Mouse (Mus musculus) heart, embryonic 11.5 days (tissue): ENCODE measurements around the gene Rffl. TPM values are rescaled to one million over a fixed set of nuclear protein-coding genes. Genes with fewer than 3 reads are reported as not detected.

Experiments
- ATAC-seq: fragments of 200-750 bp; cut with Nextera tagmentation; replicated peaks from 2 replicates; pipeline ENCODE4 v1.8.0; 2017; ENCODE audit warnings: moderate library complexity; ENCODE audit not compliant: insufficient number of reproducible peaks, low FRiP score, low TSS enrichment
- H3K27ac ChIP-seq: fragments of 300-500 bp; sonication (generic); 2 replicates; pipeline ENCODE4 v1.5.1; 2014; ENCODE audit warnings: mild to moderate bottlenecking, low read depth, low read length
- H3K27me3 ChIP-seq: fragments of 300-500 bp; sonication (generic); 2 replicates; pipeline ENCODE4 v1.6.1; 2014; ENCODE audit warnings: mild to moderate bottlenecking, low read length, mixed read lengths; ENCODE audit not compliant: control insufficient read depth, insufficient read depth
- H3K36me3 ChIP-seq: fragments of 300-500 bp; sonication (generic); 2 replicates; pipeline ENCODE4 v1.6.1; 2014; ENCODE audit warnings: mild to moderate bottlenecking, low read length, moderate library complexity, mixed read lengths; ENCODE audit not compliant: control insufficient read depth, insufficient read depth
- H3K4me1 ChIP-seq: fragments of 300-500 bp; sonication (generic); 2 replicates; pipeline ENCODE4 v1.6.1; 2014; ENCODE audit warnings: low read length; ENCODE audit not compliant: control insufficient read depth, insufficient read depth
- H3K4me2 ChIP-seq: fragments of 300-500 bp; sonication (generic); 2 replicates; pipeline ENCODE4 v1.6.1; 2014; ENCODE audit warnings: mild to moderate bottlenecking, moderate library complexity
- H3K4me3 ChIP-seq: fragments of 300-500 bp; sonication (generic); 2 replicates; pipeline ENCODE4 v1.5.1; 2014; ENCODE audit warnings: low read depth, low read length
- H3K9ac ChIP-seq: fragments of 300-500 bp; sonication (generic); 2 replicates; pipeline ENCODE4 v1.6.1; 2014; ENCODE audit warnings: mild to moderate bottlenecking, low read depth, low read length, moderate library complexity
- H3K9me3 ChIP-seq: fragments of 300-500 bp; sonication (generic); replicated peaks from 2 replicates; pipeline ENCODE4 v1.6.1; 2016; ENCODE audit warnings: low read length; ENCODE audit not compliant: control insufficient read depth
- WGBS: fragments of 180-500 bp; shearing (Covaris S2); extraction: QIAGEN DNeasy Blood & Tissue Kit; methylation state at CpG from one replicate; pipeline ENCODE4 v1.1.7; 2014; ENCODE audit not compliant: insufficient replicate concordance; 5-methylcytosine and 5-hydroxymethylcytosine counted together
- polyA plus RNA-seq: library from polyadenylated mRNA; unstranded; fragments of >200 nt; fragmentation: Nextera tagmentation; extraction: Ambion mirVana; gene quantifications from 2 replicates; pipeline ENCODE4 v1.2.1, GENCODE M21; 2014

Gene Rffl
- polyA plus RNA-seq, 1 experiment from 2014 or later, result 7.4 TPM

DNA sequence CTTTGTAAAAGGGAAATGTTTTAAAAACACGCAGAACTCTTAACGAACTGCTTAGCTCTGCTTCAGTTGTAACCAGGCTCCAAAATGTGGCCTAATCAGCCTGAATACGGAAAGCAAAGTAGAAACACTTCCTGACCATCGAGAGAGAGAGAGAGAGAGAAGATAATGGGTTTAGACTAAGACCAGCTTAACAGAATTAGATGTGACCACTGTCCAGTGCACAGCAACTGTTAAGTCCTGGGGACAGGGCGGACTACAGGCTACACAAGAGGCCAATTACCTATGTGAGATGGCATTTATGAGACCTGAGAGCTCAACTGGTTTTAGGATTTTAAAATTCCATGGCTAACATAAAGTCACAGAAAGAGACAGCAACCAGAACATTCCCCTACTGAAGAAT, 3.1 kb downstream of the Rffl start:
- Histone ChIP-seq H3K27ac (no peak overlapping the region), H3K4me3 (no peak overlapping the region), H3K4me1 (no peaks in the 10 kb centered on the region; the same call in 1 of the 2 replicates), H3K36me3 (no peaks in the 10 kb centered on the region), H3K27me3 (no peaks in the 10 kb centered on the region), H3K9me3 (no peaks in the 10 kb centered on the region), H3K4me2 (no peak overlapping the region), H3K9ac (no peak overlapping the region)
- WGBS, result 59% methylated on average over 5 of the region's 5 CpGs
- ATAC-seq, result no peak

DNA sequence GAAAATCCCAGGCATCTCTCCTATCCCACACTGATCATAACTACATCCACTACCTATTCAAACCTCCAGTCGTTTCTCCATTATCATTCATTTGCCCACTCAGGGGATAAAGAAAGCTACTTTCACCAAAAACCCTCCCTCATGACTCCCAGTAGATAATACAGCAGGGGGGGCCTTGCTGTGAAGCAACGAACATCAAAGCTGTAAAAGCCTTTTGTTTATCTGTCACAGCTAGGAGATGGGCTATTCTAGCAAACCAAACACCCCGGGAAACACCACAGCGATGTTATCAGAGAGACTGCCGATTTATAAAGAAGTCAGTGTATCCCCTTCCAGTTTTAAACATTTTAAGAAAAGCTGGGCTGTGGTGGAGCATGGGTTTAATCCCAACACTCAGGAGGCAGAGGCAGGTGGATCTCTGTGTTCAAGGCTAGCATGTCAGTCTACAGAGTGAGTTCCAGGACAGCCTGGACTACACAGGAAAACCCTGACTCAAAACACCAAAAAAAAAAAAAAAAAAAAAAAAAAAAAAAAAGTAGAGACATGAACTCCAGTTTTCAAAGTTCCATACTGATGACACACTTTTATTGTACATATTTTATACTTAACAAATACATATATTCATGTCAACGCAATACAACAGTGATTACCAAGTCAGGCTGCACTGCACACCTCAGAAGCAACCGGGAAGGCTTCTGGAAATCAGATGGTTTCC, 4.0 kb downstream of the Rffl start:
- Histone ChIP-seq H3K9me3 (no peaks in the 10 kb centered on the region), H3K27ac (no peak overlapping the region), H3K4me1 (no peaks in the 10 kb centered on the region; the same call in 1 of the 2 replicates), H3K4me2 (peak overlapping the region; percentile 14; the same call in 1 of the 2 replicates), H3K4me3 (no peak overlapping the region), H3K27me3 (no peaks in the 10 kb centered on the region), H3K36me3 (no peaks in the 10 kb centered on the region), H3K9ac (no peak overlapping the region)
- WGBS, result 27% methylated on average over 7 of the region's 7 CpGs
- ATAC-seq, result no peak

DNA sequence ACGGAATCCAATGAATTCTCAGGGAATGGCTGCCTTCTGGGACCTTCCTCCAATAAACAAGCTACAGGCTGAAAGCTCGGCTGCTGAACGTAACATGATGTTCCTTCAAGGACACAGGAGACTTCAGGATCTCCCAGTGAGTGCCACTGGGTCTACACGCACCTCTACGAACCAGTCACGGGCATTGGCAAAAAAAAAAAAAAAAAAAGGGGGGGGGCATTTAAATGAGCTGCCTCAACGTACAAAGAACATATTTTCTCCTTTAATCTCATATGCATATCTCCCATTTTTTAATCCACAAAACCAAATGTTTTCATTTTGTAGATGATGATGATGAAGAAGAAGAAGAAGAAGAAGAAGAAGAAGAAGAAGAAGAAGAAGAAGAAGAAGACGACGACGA, 5.1 kb downstream of the Rffl start:
- H3K4me1 ChIP-seq, result peaks cover 6% of the 10 kb centered on the region; the same call in 1 of the 2 replicates
- H3K27ac ChIP-seq, result no peak overlapping the region
- no peak for ATAC-seq
- H3K36me3 ChIP-seq, result no peaks in the 10 kb centered on the region
- 0 out of 2 replicates have a peak overlapping the region, but pooled peaks have one; percentile 14 for H3K4me2 ChIP-seq
- no peak overlapping the region for H3K9ac ChIP-seq
- H3K27me3 ChIP-seq, result no peaks in the 10 kb centered on the region
- H3K9me3 ChIP-seq, result no peaks in the 10 kb centered on the region
- 74% methylated on average over 10 of the region's 10 CpGs for WGBS
- H3K4me3 ChIP-seq, result no peak overlapping the region

DNA sequence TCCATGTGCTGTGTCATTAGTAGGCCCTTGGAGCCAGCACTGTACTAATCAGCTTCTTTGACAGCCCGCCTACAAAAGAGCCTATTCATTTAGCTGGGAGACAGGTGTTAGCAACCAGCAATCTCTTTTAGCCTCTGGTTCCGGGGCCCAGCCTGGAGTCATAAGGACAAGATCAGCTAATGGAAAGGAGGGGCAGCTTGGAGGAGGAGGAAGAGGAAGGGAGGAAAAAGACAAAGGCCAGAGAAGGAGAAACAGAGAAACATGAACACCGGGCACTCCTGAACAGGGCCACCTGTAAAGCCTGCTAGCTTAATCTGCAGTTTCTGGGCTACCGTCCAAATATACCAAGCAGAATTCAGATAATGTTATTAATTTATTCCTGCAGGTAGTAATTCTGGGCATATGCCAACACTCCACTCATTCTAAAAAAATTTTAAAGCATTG, 7.5 kb downstream of the Rffl start:
- no peak for ATAC-seq
- Histone ChIP-seq H3K27ac (0 out of 2 replicates have a peak overlapping the region, but pooled peaks have one; percentile 15), H3K4me3 (no peak overlapping the region), H3K36me3 (no peaks in the 10 kb centered on the region), H3K9ac (no peak overlapping the region), H3K4me1 (peaks cover 6% of the 10 kb centered on the region; the same call in 1 of the 2 replicates), H3K27me3 (no peaks in the 10 kb centered on the region), H3K9me3 (no peaks in the 10 kb centered on the region), H3K4me2 (no peak overlapping the region)
- 66% methylated on average over 4 of the region's 4 CpGs for WGBS

DNA sequence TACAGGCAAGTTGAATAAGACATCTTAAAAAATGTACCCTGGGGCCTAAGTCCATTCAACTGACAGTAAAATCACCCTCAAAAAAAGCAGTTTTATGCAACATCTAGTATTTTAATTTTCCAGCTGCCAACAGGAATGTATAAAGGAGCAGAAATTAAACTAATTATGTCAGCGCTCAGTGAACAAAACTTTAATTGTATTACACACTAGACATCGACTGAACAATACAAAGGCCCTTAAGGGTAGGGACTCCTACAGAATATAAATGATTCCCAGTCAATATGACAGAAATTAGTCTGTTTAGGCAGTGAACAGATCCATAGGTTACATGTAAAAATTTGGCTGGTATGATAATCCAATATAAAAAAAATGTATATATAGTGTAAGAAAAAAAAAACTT, 8.0 kb downstream of the Rffl start:
- 83% methylated on average over 2 of the region's 2 CpGs for WGBS
- Histone ChIP-seq H3K9me3 (no peaks in the 10 kb centered on the region), H3K27me3 (no peaks in the 10 kb centered on the region), H3K4me3 (no peak overlapping the region), H3K27ac (no peak overlapping the region), H3K4me1 (peaks cover 6% of the 10 kb centered on the region; the same call in 1 of the 2 replicates), H3K9ac (no peak overlapping the region), H3K36me3 (no peaks in the 10 kb centered on the region), H3K4me2 (no peak overlapping the region)
- ATAC-seq, result no peak

DNA sequence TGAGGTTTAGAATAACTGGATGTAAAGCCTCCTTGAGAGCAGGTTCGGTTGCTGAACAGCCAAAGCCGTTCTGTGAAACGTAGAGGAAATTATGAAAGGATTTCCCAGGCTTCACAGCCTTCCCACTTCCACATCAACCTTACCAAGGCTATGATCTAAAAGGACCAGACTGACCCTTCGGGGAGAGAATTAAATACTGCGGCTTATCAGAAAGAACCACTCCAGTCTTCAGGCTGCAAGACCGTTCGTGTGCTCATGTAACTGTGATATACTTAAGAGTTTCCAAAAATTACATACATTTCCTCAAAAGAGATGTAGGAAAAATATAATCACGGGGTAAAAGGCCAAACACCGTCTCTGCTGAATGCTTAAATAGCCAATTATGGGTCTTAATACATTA, 8.4 kb downstream of the Rffl start:
- Histone ChIP-seq H3K9me3 (no peaks in the 10 kb centered on the region), H3K27me3 (no peaks in the 10 kb centered on the region), H3K4me2 (no peak overlapping the region), H3K36me3 (no peaks in the 10 kb centered on the region), H3K4me1 (peaks cover 6% of the 10 kb centered on the region; the same call in 1 of the 2 replicates), H3K27ac (no peak overlapping the region), H3K9ac (no peak overlapping the region), H3K4me3 (no peak overlapping the region)
- 68% methylated on average over 9 of the region's 9 CpGs for WGBS
- ATAC-seq, result no peak

GRCm38 (mm10) chr11:82861558-82861957, 9.5 kb downstream of the Rffl start:
- Histone ChIP-seq H3K4me2 (no peak overlapping the region), H3K36me3 (no peaks in the 10 kb centered on the region), H3K27ac (no peak overlapping the region), H3K4me3 (no peak overlapping the region), H3K27me3 (no peaks in the 10 kb centered on the region), H3K9ac (0 out of 2 replicates have a peak overlapping the region, but pooled peaks have one; percentile 10), H3K9me3 (no peaks in the 10 kb centered on the region), H3K4me1 (peaks cover 6% of the 10 kb centered on the region; the same call in 1 of the 2 replicates)
- no peak for ATAC-seq
- 67% methylated on average over 8 of the region's 8 CpGs for WGBS

- Histone ChIP-seq H3K27me3 (no peaks in the 10 kb centered on the region), H3K4me1 (peaks cover 6% of the 10 kb centered on the region; the same call in 1 of the 2 replicates), H3K27ac (no peak overlapping the region), H3K4me2 (no peak overlapping the region), H3K9ac (no peak overlapping the region), H3K4me3 (no peak overlapping the region), H3K9me3 (no peaks in the 10 kb centered on the region), H3K36me3 (no peaks in the 10 kb centered on the region)
- WGBS, result 74% methylated on average over 6 of the region's 6 CpGs
- ATAC-seq, result no peak
Measured at GRCm38 (mm10) chr11:82860759-82861158, 10.3 kb downstream of the Rffl start.
